Mouse (Mus musculus): Measurements from ENCODE around the gene Gm31371.
"Not testable (repeated sequence)": the region's sequence is repeated elsewhere in the genome, so short reads cannot be mapped to it uniquely, and the experiment has no call there.

The Gm31371 gene

GRCm38 (mm10) chr8:19903092-19903491, at the start of gene Gm31371:
Gm31371 (plus strand) TSS chr8:19903392.
- DNase-seq (ENCODE audit: low spot score), result not testable (repeated sequence)

GRCm38 (mm10) chr8:19906425-19907055, 3.3 kb downstream of the Gm31371 start:
- DNase-seq (ENCODE audit: low spot score), result not testable (repeated sequence)

- not testable (repeated sequence) for DNase-seq (ENCODE audit: low spot score)
Observed at GRCm38 (mm10) chr8:19908841-19909321, 5.7 kb downstream of the Gm31371 start.

GRCm38 (mm10) chr8:19919086-19919485, 15.9 kb downstream of the Gm31371 start:
- not testable (repeated sequence) for DNase-seq (ENCODE audit: low spot score)

- DNase-seq (ENCODE audit: low spot score), result not testable (repeated sequence)
Observed at GRCm38 (mm10) chr8:19934274-19934673, 31.1 kb downstream of the Gm31371 start.

GRCm38 (mm10) chr8:19935541-19936030, 32.4 kb downstream of the Gm31371 start:
- DNase-seq (ENCODE audit: low spot score), result not testable (repeated sequence)

GRCm38 (mm10) chr8:19960935-19961334, 57.7 kb downstream of the Gm31371 start:
- DNase-seq (ENCODE audit: low spot score), result no peak

GRCm38 (mm10) chr8:19963766-19964165, 60.6 kb downstream of the Gm31371 start:
- not testable (repeated sequence) for DNase-seq (ENCODE audit: low spot score)

- not testable (repeated sequence) for DNase-seq (ENCODE audit: low spot score)
Observed at GRCm38 (mm10) chr8:19968151-19968550, 65.0 kb downstream of the Gm31371 start.

- not testable (repeated sequence) for DNase-seq (ENCODE audit: low spot score)
Observed at GRCm38 (mm10) chr8:19975237-19975636, 72.0 kb downstream of the Gm31371 start.
